ENCODE assay signal across 8 mouse cellular contexts in the genomic region with DNA sequence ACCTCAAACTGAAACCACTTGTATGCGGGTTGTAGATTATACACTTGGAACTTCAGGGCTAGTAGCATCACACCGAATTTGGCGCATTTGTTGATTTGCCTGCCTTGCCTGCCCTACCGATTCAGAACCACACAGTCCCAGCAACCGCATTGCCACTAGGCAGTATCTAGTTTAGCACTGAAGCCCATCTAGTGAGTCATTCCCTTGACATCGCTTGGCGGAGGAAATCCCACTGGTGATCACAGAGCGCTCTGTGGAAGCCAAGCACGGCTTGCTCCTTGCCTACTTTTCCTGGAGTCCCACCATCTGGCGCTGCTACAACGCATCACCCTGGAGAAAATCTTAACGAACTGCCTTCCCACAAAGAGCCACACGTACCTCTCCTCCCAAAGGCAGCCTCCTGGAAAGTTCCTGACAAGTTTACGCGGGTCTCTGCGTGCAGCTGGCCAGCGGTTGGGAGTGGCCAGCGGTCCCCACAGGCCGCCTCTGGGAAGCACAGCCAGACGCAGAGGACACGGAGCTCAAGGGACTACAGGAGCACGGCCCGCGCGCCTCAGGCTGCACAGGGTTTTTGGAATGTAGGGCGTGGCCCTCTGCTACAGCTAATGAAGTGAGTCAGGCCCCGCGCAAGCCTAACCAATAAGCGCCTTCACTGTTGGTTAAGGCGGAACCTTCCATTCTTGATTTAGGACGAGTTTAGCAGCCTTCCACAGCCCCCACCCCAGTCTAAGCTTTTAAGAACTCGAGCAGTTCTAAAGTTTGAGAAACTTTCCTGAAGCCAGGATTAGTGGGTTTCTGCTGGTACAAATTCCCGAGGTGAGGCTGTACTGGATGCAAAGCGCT.
DNase-seq lines count a peak whose midpoint lies in the region; ATAC-seq and TF ChIP-seq lines count a peak whose summit lies in the region.

No protein-coding gene starts in this region.

- peak overlapping the region; percentile 34 for H3K27ac ChIP-seq in ES-E14 (ENCODE audit: insufficient read depth, low read depth, low read length, poor library complexity, severe bottlenecking)
- H3K27ac ChIP-seq in forebrain, embryonic 14.5 days (ENCODE audit: low read depth, low read length) = no peak overlapping the region
- H3K27ac ChIP-seq in lung, postnatal 0 days (ENCODE audit: low read length) = peak overlapping the region; percentile 92

- TF ChIP-seq EP300 in lung, postnatal 0 days (IDR thresholded peaks at IDR 0.05) = peak; percentile 53; the same call in 1 of the 2 replicates

- peak; percentile 78 for ATAC-seq in cerebellum, adult (ENCODE audit: insufficient number of reproducible peaks, low FRiP score, low TSS enrichment)
- peak; percentile 88 for ATAC-seq in forebrain, embryonic 14.5 days
- peak; percentile 98 for ATAC-seq in lung, postnatal 0 days

- TF ChIP-seq CTCF in lung, postnatal 0 days (IDR thresholded peaks at IDR 0.05) = peak; percentile 70

- DNase-seq in ES-E14 (ENCODE audit: low read depth, low spot score) = peak; percentile 86
- peak; percentile 60 for DNase-seq in forebrain, embryonic 14.5 days (ENCODE audit: low spot score)
- peak; percentile 88 for DNase-seq in heart, postnatal 25 days (ENCODE audit: low spot score)
- peak; percentile 42 to 60 for DNase-seq in layer of hippocampus, adult 8-10 months (ENCODE audit: low spot score in 2 of 2)
- DNase-seq in lung, postnatal 0 days (ENCODE audit: low spot score) = peak; percentile 98
- peak; percentile 57 for DNase-seq in ovary, postnatal 14 days (ENCODE audit: low spot score)
- DNase-seq in thymus, postnatal 25 days = peak; percentile 72

- H3K4me2 ChIP-seq in forebrain, embryonic 14.5 days (ENCODE audit: low read length) = peak overlapping the region; percentile 48
- H3K4me2 ChIP-seq in lung, postnatal 0 days (replicated peaks; ENCODE audit: low read depth, low read length) = peak overlapping the region; percentile 64

- H3K9me3 ChIP-seq in ES-E14 (ENCODE audit: control insufficient read depth, insufficient read depth, low read depth, low read length) = no peaks in the 10 kb centered on the region
- no peaks in the 10 kb centered on the region for H3K9me3 ChIP-seq in forebrain, embryonic 14.5 days (replicated peaks; ENCODE audit: control insufficient read depth, low read length)
- H3K9me3 ChIP-seq in lung, postnatal 0 days (ENCODE audit: low read length) = no peaks in the 10 kb centered on the region

- WGBS in forebrain, embryonic 14.5 days = 4% methylated on average over 34 of the region's 34 CpGs
- under 1% methylated on average over 34 of the region's 34 CpGs for WGBS in lung, postnatal 0 days

- H3K36me3 ChIP-seq in ES-E14 (ENCODE audit: control insufficient read depth, insufficient read depth, low read length, poor library complexity, severe bottlenecking) = no peaks in the 10 kb centered on the region
- no peaks in the 10 kb centered on the region for H3K36me3 ChIP-seq in forebrain, embryonic 14.5 days (ENCODE audit: control insufficient read depth, insufficient read depth, low read length)
- no peaks in the 10 kb centered on the region for H3K36me3 ChIP-seq in lung, postnatal 0 days (ENCODE audit: insufficient read depth, low read length)

- peak overlapping the region; percentile 78 for H3K9ac ChIP-seq in ES-E14 (ENCODE audit: insufficient read depth, low read depth, low read length, poor library complexity, severe bottlenecking)
- peak overlapping the region; percentile 45; the same call in 1 of the 2 replicates for H3K9ac ChIP-seq in forebrain, embryonic 14.5 days (ENCODE audit: low read length)
- H3K9ac ChIP-seq in lung, postnatal 0 days (replicated peaks; ENCODE audit: low read depth) = peak overlapping the region; percentile 48

- H3K27me3 ChIP-seq in forebrain, embryonic 14.5 days (replicated peaks; ENCODE audit: control insufficient read depth, insufficient read depth, low read length) = no peaks in the 10 kb centered on the region
- no peaks in the 10 kb centered on the region for H3K27me3 ChIP-seq in lung, postnatal 0 days (replicated peaks; ENCODE audit: insufficient read depth, low read length)

- H3K4me1 ChIP-seq in ES-E14 (ENCODE audit: control insufficient read depth in 2 of 2, insufficient read depth in 2 of 2, low read length in 2 of 2, poor library complexity in 1 of 2) = peaks cover 0 to 2% of the 10 kb centered on the region in 2 experiments; a peak in 1 of 4 replicates
- peaks cover 5% of the 10 kb centered on the region; the same call in 1 of the 2 replicates for H3K4me1 ChIP-seq in forebrain, embryonic 14.5 days (ENCODE audit: control insufficient read depth, insufficient read depth, low read length)
- H3K4me1 ChIP-seq in lung, postnatal 0 days (ENCODE audit: insufficient read depth, low read depth, low read length) = peaks cover 5% of the 10 kb centered on the region; the same call in 1 of the 2 replicates

- peak overlapping the region; percentile 79 to 80 for H3K4me3 ChIP-seq in ES-E14 (ENCODE audit: insufficient read depth in 1 of 2, low read depth in 1 of 2, low read length in 2 of 2, poor library complexity in 1 of 2, severe bottlenecking in 1 of 2)
- peak overlapping the region; percentile 10 for H3K4me3 ChIP-seq in forebrain, embryonic 14.5 days (ENCODE audit: low read depth, low read length)
- peak overlapping the region; percentile 52 for H3K4me3 ChIP-seq in lung, postnatal 0 days (ENCODE audit: low read depth, low read length)

- intact Hi-C loops in heart, postnatal 25 days (cut with DNase I) = loop anchor here (5.0 kb wide), 3 partner anchors 38 to 177 kb away; a partner anchor contains a TSS

- in situ Hi-C loops in ES-E14 (cut with MboI; ENCODE audit: low sequenced_read_pairs in 2 of 2, unreplicated experiment in 2 of 2) = no loop called here

TF ChIP-seq in ES-E14, 5 proteins besides CTCF, POLR2A, EP300 and RAD21:
- no peak for TF ChIP-seq ZNF384 (IDR thresholded peaks at IDR 0.05; ENCODE audit: low read depth, low read length)

Comparison
In these comparisons a context has a peak if more than half of its experiments do, and no peak if none do; other contexts are left out.
1. H3K4me3 ChIP-seq: peak in every context shown above with its lines; median percentile 80 in ES-E14; 52 in lung, postnatal 0 days; 10 in forebrain, embryonic 14.5 days.